Mouse (Mus musculus): Measurements from ENCODE around the gene Pou2f2. TPM values are rescaled to one million over a fixed set of nuclear protein-coding genes. Genes with fewer than 3 reads are reported as not detected.

Pou2f2 gene
- polyA plus RNA-seq, 1 experiment from 2014 or later, result 1.8 TPM

- WGBS, result 55% methylated on average over 16 of the region's 17 CpGs
- H3K36me3 ChIP-seq, result no peaks in the 10 kb centered on the region
- no peak overlapping the region for H3K4me2 ChIP-seq (replicated peaks)
- no peaks in the 10 kb centered on the region for H3K9me3 ChIP-seq
- no peak overlapping the region for H3K9ac ChIP-seq
- H3K4me1 ChIP-seq (replicated peaks), result no peaks in the 10 kb centered on the region
- peak; percentile 31; the same call in 1 of the 2 replicates for ATAC-seq
- H3K4me3 ChIP-seq (replicated peaks), result no peak overlapping the region
- no peak overlapping the region for H3K27ac ChIP-seq
- H3K27me3 ChIP-seq (replicated peaks), result no peaks in the 10 kb centered on the region
Observed at GRCm38 (mm10) chr7:25106790-25107502, 72.6 kb downstream of the Pou2f2 start.

GRCm38 (mm10) chr7:25105411-25106160 lies 73.9 kb downstream of the Pou2f2 start:
- no peaks in the 10 kb centered on the region for H3K36me3 ChIP-seq
- H3K27ac ChIP-seq, result no peak overlapping the region
- 20% methylated on average over 17 of the region's 17 CpGs for WGBS
- no peak overlapping the region for H3K4me3 ChIP-seq (replicated peaks)
- H3K4me1 ChIP-seq (replicated peaks), result no peaks in the 10 kb centered on the region
- ATAC-seq, result peak; percentile 34; the same call in 1 of the 2 replicates
- H3K9ac ChIP-seq, result no peak overlapping the region
- H3K9me3 ChIP-seq, result no peaks in the 10 kb centered on the region
- H3K4me2 ChIP-seq (replicated peaks), result no peak overlapping the region
- H3K27me3 ChIP-seq (replicated peaks), result no peaks in the 10 kb centered on the region

DNA sequence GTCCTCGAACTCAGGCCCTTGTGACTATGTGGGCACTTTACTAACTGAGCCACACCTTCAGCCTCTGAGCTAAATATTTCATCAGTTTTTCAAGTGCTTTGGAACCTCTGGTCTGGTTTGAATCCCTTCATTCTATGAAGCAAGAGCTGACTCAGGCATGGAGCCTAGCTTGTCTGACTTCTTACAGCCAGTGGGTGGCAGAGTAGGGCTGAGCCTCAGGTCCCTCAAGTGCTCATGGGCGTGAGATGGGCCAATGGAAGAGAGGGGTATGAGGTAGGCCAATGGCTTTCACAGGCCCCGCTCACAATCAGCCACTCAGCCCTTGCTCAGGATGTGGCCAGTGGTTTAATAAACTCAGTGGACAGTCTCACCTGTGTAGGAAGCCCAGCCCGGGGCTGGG lies 79.9 kb downstream of the Pou2f2 start:
- WGBS, result 57% methylated on average over 4 of the region's 4 CpGs
- H3K4me1 ChIP-seq (replicated peaks), result no peaks in the 10 kb centered on the region
- no peak for ATAC-seq
- no peak overlapping the region for H3K27ac ChIP-seq
- H3K9ac ChIP-seq, result no peak overlapping the region
- H3K4me3 ChIP-seq (replicated peaks), result no peak overlapping the region
- H3K4me2 ChIP-seq (replicated peaks), result no peak overlapping the region
- H3K9me3 ChIP-seq, result no peaks in the 10 kb centered on the region
- no peaks in the 10 kb centered on the region for H3K36me3 ChIP-seq
- 0 out of 2 replicates have a peak, but pooled peaks cover 4% of the 10 kb centered on the region for H3K27me3 ChIP-seq (replicated peaks)

GRCm38 (mm10) chr7:25098169-25098568 lies 81.4 kb downstream of the Pou2f2 start:
- WGBS, result 67% methylated on average over 3 of the region's 3 CpGs
- H3K27ac ChIP-seq, result no peak overlapping the region

GRCm38 (mm10) chr7:25089875-25090274 lies 89.7 kb downstream of the Pou2f2 start:
- WGBS, result 39% methylated on average over 10 of the region's 10 CpGs
- H3K27ac ChIP-seq, result no peak overlapping the region
- no peak overlapping the region for H3K4me3 ChIP-seq (replicated peaks)
- no peak; the same call in 1 of the 2 replicates for ATAC-seq
- peaks cover 5% of the 10 kb centered on the region; the same call in 1 of the 2 replicates for H3K4me1 ChIP-seq (replicated peaks)
- H3K4me2 ChIP-seq (replicated peaks), result no peak overlapping the region
- no peaks in the 10 kb centered on the region for H3K27me3 ChIP-seq (replicated peaks)
- no peak overlapping the region for H3K9ac ChIP-seq
- H3K9me3 ChIP-seq, result no peaks in the 10 kb centered on the region
- H3K36me3 ChIP-seq, result peaks cover 10% of the 10 kb centered on the region; the same call in 1 of the 2 replicates

More at GRCm38 (mm10) chr7:25098169-25098568, 81.4 kb downstream of the Pou2f2 start:
- Histone ChIP-seq H3K9me3 (no peaks in the 10 kb centered on the region), H3K4me2 (replicated peaks) (no peak overlapping the region), H3K27me3 (replicated peaks) (0 out of 2 replicates have a peak, but pooled peaks cover 4% of the 10 kb centered on the region), H3K36me3 (no peaks in the 10 kb centered on the region), H3K9ac (no peak overlapping the region), H3K4me3 (replicated peaks) (no peak overlapping the region), H3K4me1 (replicated peaks) (no peaks in the 10 kb centered on the region)
- no peak for ATAC-seq

DNA sequence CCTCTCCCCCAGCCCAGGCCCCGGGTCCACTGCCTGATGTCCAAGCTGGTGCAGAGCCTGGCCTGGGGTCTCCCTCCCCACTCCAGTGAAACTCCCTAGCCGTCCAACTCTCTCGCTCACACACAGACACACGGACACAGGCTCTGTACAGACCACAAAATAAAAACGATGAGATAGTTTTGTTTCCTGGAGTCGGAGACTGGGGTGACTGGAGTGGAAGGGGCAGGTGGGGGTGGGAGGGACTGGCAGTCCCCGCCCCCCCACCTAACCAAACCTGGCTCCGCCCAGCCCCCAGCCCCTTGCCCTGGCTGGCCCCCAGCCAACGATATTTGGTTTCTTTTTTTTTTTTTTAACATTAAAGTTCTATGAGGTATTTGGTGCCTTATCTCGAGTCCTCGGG lies 90.6 kb downstream of the Pou2f2 start:
- no peaks in the 10 kb centered on the region for H3K27me3 ChIP-seq (replicated peaks)
- peaks cover 13% of the 10 kb centered on the region for H3K36me3 ChIP-seq
- 26% methylated on average over 11 of the region's 11 CpGs for WGBS
- ATAC-seq, result no peak
- no peak overlapping the region for H3K9ac ChIP-seq
- H3K4me1 ChIP-seq (replicated peaks), result peaks cover 5% of the 10 kb centered on the region; the same call in 1 of the 2 replicates
- H3K4me3 ChIP-seq (replicated peaks), result no peak overlapping the region
- H3K9me3 ChIP-seq, result no peaks in the 10 kb centered on the region
- H3K4me2 ChIP-seq (replicated peaks), result no peak overlapping the region
- no peak overlapping the region for H3K27ac ChIP-seq

GRCm38 (mm10) chr7:25088531-25088930 lies 91.0 kb downstream of the Pou2f2 start:
- H3K4me2 ChIP-seq (replicated peaks), result no peak overlapping the region
- H3K4me1 ChIP-seq (replicated peaks), result peaks cover 5% of the 10 kb centered on the region; the same call in 1 of the 2 replicates
- no peaks in the 10 kb centered on the region for H3K9me3 ChIP-seq
- no peaks in the 10 kb centered on the region for H3K27me3 ChIP-seq (replicated peaks)
- H3K36me3 ChIP-seq, result peaks cover 17% of the 10 kb centered on the region
- ATAC-seq, result no peak
- H3K9ac ChIP-seq, result no peak overlapping the region
- 24% methylated on average over 10 of the region's 10 CpGs for WGBS
- no peak overlapping the region for H3K4me3 ChIP-seq (replicated peaks)
- H3K27ac ChIP-seq, result no peak overlapping the region

DNA sequence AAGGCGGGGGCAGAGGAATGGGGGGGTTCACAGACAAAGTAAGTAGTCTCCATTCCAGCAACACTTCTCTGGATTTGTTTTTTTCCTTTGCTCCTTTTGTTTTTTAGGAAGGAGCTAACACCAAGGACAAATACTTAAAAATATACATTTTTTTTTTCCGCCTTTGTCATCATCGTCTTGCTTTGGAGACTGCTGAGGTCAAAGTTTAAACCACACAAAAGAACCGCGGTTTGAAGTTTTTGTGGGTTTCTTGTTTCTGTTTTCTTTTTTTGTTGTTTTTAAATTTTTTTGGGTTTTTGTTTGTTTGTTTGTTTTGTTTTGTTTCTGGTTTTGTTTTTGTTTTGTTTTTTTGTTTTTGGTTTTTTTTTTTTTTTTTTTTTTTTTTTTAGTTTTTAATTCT lies 91.6 kb downstream of the Pou2f2 start:
- no peak for ATAC-seq

DNA sequence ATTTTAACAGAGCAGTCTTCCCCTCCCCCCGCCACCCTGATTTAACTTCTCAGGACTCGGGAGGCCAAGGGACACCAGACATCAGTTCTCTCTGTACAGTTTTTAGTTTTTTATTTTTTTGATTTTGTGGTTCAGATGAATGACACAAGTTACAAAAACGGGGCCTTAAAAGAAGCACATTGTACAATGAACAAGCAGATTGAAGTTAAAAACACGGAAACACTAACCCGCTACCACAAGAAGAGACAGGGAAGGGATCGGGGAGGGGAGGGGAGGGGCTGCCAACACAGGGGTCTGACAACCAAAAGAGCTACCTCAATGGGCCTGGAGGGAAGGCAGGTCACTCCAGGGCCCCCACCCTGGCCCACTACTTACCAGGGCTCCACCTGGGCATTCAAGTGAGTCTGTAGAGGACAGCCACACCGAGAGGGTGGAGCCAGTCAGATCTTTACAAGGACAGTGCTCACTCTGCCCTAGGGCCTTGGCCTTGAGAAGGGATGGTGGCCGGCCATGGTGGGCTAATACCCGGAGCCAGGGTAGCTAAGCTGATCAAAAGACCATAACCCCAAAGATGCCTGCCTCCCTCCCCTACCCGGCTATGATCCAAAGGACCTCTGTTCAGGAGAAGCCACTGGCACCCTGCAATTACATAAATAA lies 92.1 kb downstream of the Pou2f2 start:
- peaks cover 19% of the 10 kb centered on the region for H3K36me3 ChIP-seq
- no peak overlapping the region for H3K4me3 ChIP-seq (replicated peaks)
- H3K27me3 ChIP-seq (replicated peaks), result no peaks in the 10 kb centered on the region
- no peak overlapping the region for H3K27ac ChIP-seq
- no peak for ATAC-seq
- no peak overlapping the region for H3K4me2 ChIP-seq (replicated peaks)
- no peaks in the 10 kb centered on the region for H3K9me3 ChIP-seq
- 63% methylated on average over 10 of the region's 10 CpGs for WGBS
- peaks cover 5% of the 10 kb centered on the region; the same call in 1 of the 2 replicates for H3K4me1 ChIP-seq (replicated peaks)
- no peak overlapping the region for H3K9ac ChIP-seq

More for the DNA sequence above, 91.6 kb downstream of the Pou2f2 start:
- Histone ChIP-seq H3K4me2 (replicated peaks) (no peak overlapping the region), H3K4me3 (replicated peaks) (no peak overlapping the region), H3K27ac (no peak overlapping the region), H3K4me1 (replicated peaks) (peaks cover 5% of the 10 kb centered on the region; the same call in 1 of the 2 replicates), H3K27me3 (replicated peaks) (no peaks in the 10 kb centered on the region), H3K36me3 (peaks cover 19% of the 10 kb centered on the region), H3K9me3 (no peaks in the 10 kb centered on the region), H3K9ac (no peak overlapping the region)
- WGBS, result 70% methylated on average over 5 of the region's 5 CpGs

DNA sequence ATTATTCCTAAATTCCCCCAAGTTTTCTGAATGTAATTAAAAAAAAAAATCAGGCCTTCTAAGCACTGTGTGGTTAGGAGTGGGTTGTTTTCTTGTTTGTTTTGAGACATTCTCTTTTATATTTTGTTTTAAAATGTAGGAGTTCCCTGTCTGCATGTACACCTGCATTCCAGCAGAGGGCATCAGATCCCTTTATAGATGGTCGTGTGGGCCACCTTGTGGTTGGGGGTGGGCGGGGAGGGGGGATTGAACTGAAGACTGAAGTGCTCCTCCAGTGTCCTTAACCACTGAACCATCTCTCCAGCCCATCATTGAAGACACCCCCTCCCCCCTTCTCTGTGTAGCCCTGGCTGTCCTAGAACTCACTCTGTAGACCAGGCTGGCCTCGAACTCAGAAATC lies 92.9 kb downstream of the Pou2f2 start:
- 46% methylated on average over 3 of the region's 3 CpGs for WGBS
- Histone ChIP-seq H3K4me3 (replicated peaks) (no peak overlapping the region), H3K27me3 (replicated peaks) (no peaks in the 10 kb centered on the region), H3K9me3 (no peaks in the 10 kb centered on the region), H3K27ac (no peak overlapping the region), H3K4me2 (replicated peaks) (no peak overlapping the region), H3K4me1 (replicated peaks) (peaks cover 5% of the 10 kb centered on the region; the same call in 1 of the 2 replicates), H3K36me3 (peaks cover 24% of the 10 kb centered on the region), H3K9ac (no peak overlapping the region)
- ATAC-seq, result no peak

DNA sequence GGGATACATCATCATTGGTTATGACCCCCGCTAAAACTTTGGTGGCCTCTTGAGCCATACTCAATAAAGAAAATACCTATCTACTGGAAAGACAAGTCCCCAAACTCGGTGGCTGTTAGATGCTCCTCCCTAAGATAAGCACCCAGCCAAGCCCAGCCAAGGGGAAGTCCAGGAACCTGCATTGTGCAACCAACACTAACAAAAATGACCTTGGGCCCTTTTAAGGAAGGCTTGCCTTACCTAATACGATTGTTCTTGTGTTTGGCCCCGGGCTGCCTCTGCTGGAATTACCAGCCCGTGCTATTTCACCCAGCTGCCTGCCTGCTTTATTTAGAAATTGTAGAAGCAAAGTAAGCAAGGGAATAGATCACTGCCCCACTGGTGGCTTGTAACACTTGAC lies 94.9 kb downstream of the Pou2f2 start:
- Histone ChIP-seq H3K4me1 (replicated peaks) (peaks cover 5% of the 10 kb centered on the region; the same call in 1 of the 2 replicates), H3K27me3 (replicated peaks) (no peaks in the 10 kb centered on the region), H3K9ac (no peak overlapping the region), H3K27ac (no peak overlapping the region), H3K4me3 (replicated peaks) (no peak overlapping the region), H3K4me2 (replicated peaks) (no peak overlapping the region), H3K9me3 (no peaks in the 10 kb centered on the region), H3K36me3 (peaks cover 45% of the 10 kb centered on the region)
- ATAC-seq, result peak; percentile 61
- 48% methylated on average over 5 of the region's 5 CpGs for WGBS

GRCm38 (mm10) chr7:25082510-25082909 lies 97.0 kb downstream of the Pou2f2 start:
- WGBS, result 80% methylated on average over 4 of the region's 4 CpGs
- Histone ChIP-seq H3K4me2 (replicated peaks) (no peak overlapping the region), H3K27ac (no peak overlapping the region), H3K9ac (no peak overlapping the region), H3K4me1 (replicated peaks) (peaks cover 15% of the 10 kb centered on the region), H3K4me3 (replicated peaks) (no peak overlapping the region), H3K27me3 (replicated peaks) (no peaks in the 10 kb centered on the region), H3K36me3 (peaks cover 47% of the 10 kb centered on the region), H3K9me3 (no peaks in the 10 kb centered on the region)
- no peak for ATAC-seq

Measured in intestine, embryonic 15.5 days (tissue).